Mouse (Mus musculus) liver, embryonic 14.5 days (tissue): Measurements from ENCODE around the gene Pcdh17.

Source experiments
- CTCF ChIP-seq: IDR thresholded peaks from 2 replicates; pipeline ENCODE4 v1.5.1; 2016; ENCODE audit warnings: antibody characterized with exemption, low read depth, control low read depth
- EP300 ChIP-seq: IDR thresholded peaks from 2 replicates; pipeline ENCODE4 v1.6.1; 2016; ENCODE audit warnings: antibody characterized with exemption, low read depth

DNA sequence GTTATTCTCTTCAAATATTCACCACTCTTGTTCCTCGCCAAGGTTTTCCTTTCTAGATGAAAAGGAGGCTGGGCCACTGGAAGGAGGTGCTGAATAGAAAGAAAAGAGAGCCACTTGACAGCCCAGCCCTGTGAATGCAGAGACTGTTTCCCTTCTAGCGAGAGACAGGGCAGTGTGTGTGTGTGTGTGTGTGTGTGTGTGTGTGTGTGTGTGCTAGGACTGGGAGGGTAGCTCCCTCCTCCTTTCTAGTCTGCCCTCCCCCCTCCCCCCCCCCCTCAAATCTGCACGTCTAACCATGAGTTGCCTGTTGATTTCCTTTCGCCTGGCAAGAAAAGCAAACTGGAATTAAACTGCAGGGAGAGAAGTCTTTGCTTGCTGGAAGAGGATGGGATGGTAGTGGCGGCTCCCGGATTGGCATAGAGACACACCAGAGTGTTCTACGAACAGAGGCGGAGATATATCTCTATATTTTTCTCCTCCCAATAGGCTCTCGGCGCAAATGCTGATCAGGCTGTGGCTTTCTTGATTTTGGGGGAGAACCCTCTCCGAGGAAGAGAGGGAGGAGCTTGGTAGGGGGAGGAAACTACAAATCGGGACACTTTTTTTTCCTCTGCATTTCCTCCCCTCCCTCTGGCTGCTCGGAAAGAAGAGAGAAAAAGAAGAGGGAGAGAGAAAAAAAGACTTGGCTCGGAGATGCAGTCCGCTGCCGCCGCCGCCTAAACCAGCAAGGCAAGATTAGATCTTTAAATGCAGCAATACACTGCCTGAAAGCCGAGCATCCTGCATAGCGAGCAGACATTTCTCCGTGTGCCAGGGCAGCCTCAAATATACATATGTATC is 1.5 kb downstream of the Pcdh17 start:
- TF ChIP-seq CTCF (no peak), EP300 (no peak)
